Mouse (Mus musculus) intestine, embryonic 15.5 days (tissue): ENCODE data around the gene Gm20388. TPM values are rescaled to one million over a fixed set of nuclear protein-coding genes. Genes with fewer than 3 reads are reported as not detected.

ENCODE experiments used
- ATAC-seq: fragments of 200-750 bp; cut with Nextera tagmentation; 2 replicates; pipeline ENCODE4 v1.8.0; 2017; ENCODE audit warnings: moderate TSS enrichment, moderate library complexity
- H3K27ac ChIP-seq: fragments of 300-500 bp; sonication (generic); 2 replicates; pipeline ENCODE4 v1.5.1; 2015; ENCODE audit warnings: mild to moderate bottlenecking, inconsistent platforms
- H3K27me3 ChIP-seq: fragments of 300-500 bp; sonication (generic); replicated peaks from 2 replicates; pipeline ENCODE4 v1.6.1; 2015; ENCODE audit warnings: inconsistent platforms
- H3K36me3 ChIP-seq: fragments of 300-500 bp; sonication (generic); 2 replicates; pipeline ENCODE4 v1.6.1; 2015; ENCODE audit warnings: inconsistent platforms
- H3K4me1 ChIP-seq: fragments of 300-500 bp; sonication (generic); replicated peaks from 2 replicates; pipeline ENCODE4 v1.6.1; 2015; ENCODE audit warnings: inconsistent platforms
- H3K4me2 ChIP-seq: fragments of 300-500 bp; sonication (generic); replicated peaks from 2 replicates; pipeline ENCODE4 v1.6.1; 2015; ENCODE audit warnings: mild to moderate bottlenecking, inconsistent platforms
- H3K4me3 ChIP-seq: fragments of 300-500 bp; sonication (generic); replicated peaks from 2 replicates; pipeline ENCODE4 v1.5.1; 2015; ENCODE audit warnings: inconsistent platforms
- H3K9ac ChIP-seq: fragments of 300-500 bp; sonication (generic); 2 replicates; pipeline ENCODE4 v1.6.1; 2015; ENCODE audit warnings: inconsistent platforms
- H3K9me3 ChIP-seq: fragments of 300-500 bp; sonication (generic); 2 replicates; pipeline ENCODE4 v1.6.1; 2016; ENCODE audit warnings: inconsistent platforms
- WGBS: fragments of 180-500 bp; shearing (Covaris S2); methylation state at CpG from one replicate; pipeline ENCODE4 v1.1.7; 2015; 5-methylcytosine and 5-hydroxymethylcytosine counted together
- polyA plus RNA-seq: library from polyadenylated mRNA; unstranded; fragments of >200 nt; fragmentation: Nextera tagmentation; extraction: Ambion mirVana; gene quantifications from 2 replicates; pipeline ENCODE4 v1.2.1, GENCODE M21; 2015

Gene Gm20388
- polyA plus RNA-seq, 1 experiment from 2014 or later, result not detected

- ATAC-seq, result no peak
- peaks cover 11% of the 10 kb centered on the region for H3K4me1 ChIP-seq
- H3K36me3 ChIP-seq, result no peaks in the 10 kb centered on the region
- no peak overlapping the region for H3K27ac ChIP-seq
- 82% methylated on average over 2 of the region's 2 CpGs for WGBS
- no peak overlapping the region for H3K4me2 ChIP-seq
- no peak overlapping the region for H3K4me3 ChIP-seq
- H3K27me3 ChIP-seq, result 0 out of 2 replicates have a peak, but pooled peaks cover 3% of the 10 kb centered on the region
- H3K9me3 ChIP-seq, result no peaks in the 10 kb centered on the region
- no peak overlapping the region for H3K9ac ChIP-seq
These were observed 3417.9 kb downstream of the Gm20388 start for GRCm38 (mm10) chr8:123328552-123328951.

DNA sequence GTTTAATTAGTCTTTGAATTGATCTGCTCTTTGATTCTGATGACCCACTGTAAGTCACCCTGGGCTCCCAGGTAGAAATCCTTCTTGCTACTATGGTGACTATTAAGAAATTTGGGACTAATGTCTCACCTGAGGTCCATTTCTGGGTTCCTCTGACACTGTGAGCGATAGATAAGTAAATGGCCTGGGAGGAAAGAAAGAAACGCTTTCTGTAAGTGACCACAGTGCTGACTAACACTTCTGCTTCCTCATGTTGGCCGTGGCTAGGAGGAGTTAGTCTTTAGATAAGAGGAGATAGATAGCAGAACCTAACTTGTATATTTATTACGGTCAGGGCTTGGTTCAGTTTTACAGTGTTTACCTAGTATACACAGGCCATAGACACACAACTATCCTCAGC, 3418.7 kb downstream of the Gm20388 start:
- 0 out of 2 replicates have a peak, but pooled peaks cover 10% of the 10 kb centered on the region for H3K27me3 ChIP-seq
- no peaks in the 10 kb centered on the region for H3K9me3 ChIP-seq
- no peak overlapping the region for H3K4me3 ChIP-seq
- H3K27ac ChIP-seq, result no peak overlapping the region
- H3K4me1 ChIP-seq, result peaks cover 16% of the 10 kb centered on the region
- no peak overlapping the region for H3K4me2 ChIP-seq
- H3K36me3 ChIP-seq, result no peaks in the 10 kb centered on the region
- ATAC-seq, result no peak
- H3K9ac ChIP-seq, result no peak overlapping the region
- WGBS, result 55% methylated on average over 4 of the region's 4 CpGs

DNA sequence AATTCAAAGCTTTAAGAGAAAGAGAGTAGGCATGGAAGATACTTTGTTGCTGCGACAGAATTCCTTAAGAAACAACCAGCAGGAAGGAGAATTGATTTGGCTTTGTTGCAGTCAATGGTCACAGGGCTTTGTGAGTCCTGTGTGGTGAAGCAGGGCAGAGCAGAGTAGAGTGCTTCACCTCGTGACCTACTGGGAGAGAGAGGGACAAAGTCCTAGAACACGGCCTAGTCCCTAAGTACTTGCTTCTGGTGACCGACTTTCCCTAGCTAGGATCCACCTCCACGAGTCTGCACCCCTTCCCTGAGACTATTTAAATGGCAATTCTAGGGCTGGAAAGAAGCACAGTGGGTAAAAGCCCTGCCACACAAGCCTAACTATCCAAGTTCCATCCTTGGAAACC, 3419.3 kb downstream of the Gm20388 start:
- Histone ChIP-seq H3K4me1 (peaks cover 16% of the 10 kb centered on the region), H3K9ac (no peak overlapping the region), H3K36me3 (no peaks in the 10 kb centered on the region), H3K4me3 (no peak overlapping the region), H3K4me2 (no peak overlapping the region), H3K9me3 (no peaks in the 10 kb centered on the region), H3K27ac (no peak overlapping the region), H3K27me3 (0 out of 2 replicates have a peak, but pooled peaks cover 10% of the 10 kb centered on the region)
- ATAC-seq, result no peak
- 64% methylated on average over 5 of the region's 5 CpGs for WGBS

- no peak for ATAC-seq
- 76% methylated on average over 6 of the region's 6 CpGs for WGBS
- H3K27me3 ChIP-seq, result 0 out of 2 replicates have a peak, but pooled peaks cover 10% of the 10 kb centered on the region
These were observed 3420.1 kb downstream of the Gm20388 start for GRCm38 (mm10) chr8:123330701-123331100.

GRCm38 (mm10) chr8:123331301-123331700, 3420.7 kb downstream of the Gm20388 start:
- no peak for ATAC-seq
- Histone ChIP-seq H3K36me3 (no peaks in the 10 kb centered on the region), H3K4me3 (no peak overlapping the region), H3K9me3 (no peaks in the 10 kb centered on the region), H3K9ac (no peak overlapping the region), H3K4me1 (peaks cover 16% of the 10 kb centered on the region), H3K4me2 (no peak overlapping the region), H3K27me3 (0 out of 2 replicates have a peak, but pooled peaks cover 10% of the 10 kb centered on the region), H3K27ac (no peak overlapping the region)
- 75% methylated on average over 2 of the region's 2 CpGs for WGBS

More at GRCm38 (mm10) chr8:123330701-123331100, 3420.1 kb downstream of the Gm20388 start:
- no peak overlapping the region for H3K9ac ChIP-seq
- H3K4me2 ChIP-seq, result no peak overlapping the region
- no peak overlapping the region for H3K4me3 ChIP-seq
- H3K9me3 ChIP-seq, result no peaks in the 10 kb centered on the region
- H3K4me1 ChIP-seq, result peaks cover 16% of the 10 kb centered on the region
- H3K27ac ChIP-seq, result no peak overlapping the region
- no peaks in the 10 kb centered on the region for H3K36me3 ChIP-seq

DNA sequence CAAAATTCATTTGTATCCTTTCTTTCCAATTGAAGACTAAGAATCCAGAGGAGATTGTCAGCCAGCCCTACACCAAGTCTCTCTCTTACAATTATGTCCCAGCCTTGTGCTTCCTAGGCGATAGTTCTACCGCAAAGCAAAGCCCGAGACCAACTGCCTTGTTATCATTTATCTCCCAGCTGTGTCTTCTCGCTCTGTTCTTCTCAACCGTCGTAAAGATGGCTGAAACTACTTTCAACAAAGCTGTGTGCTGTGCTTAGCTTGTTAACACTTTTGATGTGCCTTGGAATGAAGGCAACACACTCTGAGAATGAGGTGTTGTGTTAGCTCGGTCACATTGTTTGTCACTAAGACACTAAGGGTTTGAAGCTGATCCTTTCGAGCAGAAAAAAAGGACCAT, 3421.2 kb downstream of the Gm20388 start:
- ATAC-seq, result no peak

GRCm38 (mm10) chr8:123332262-123333090, 3421.8 kb downstream of the Gm20388 start, which contains the start of gene Spire2:
Gene Spire2 (plus strand): TSS chr8:123332713.
- Histone ChIP-seq H3K27me3 (0 out of 2 replicates have a peak, but pooled peaks cover 10% of the 10 kb centered on the region), H3K4me3 (peak within 1 kb of the TSS; percentile 63), H3K27ac (0 out of 2 replicates have a peak within 1 kb of the TSS, but pooled peaks have one; percentile 2), H3K9ac (peak within 1 kb of the TSS; percentile 38), H3K4me2 (peak within 1 kb of the TSS; percentile 94), H3K9me3 (no peaks in the 10 kb centered on the region), H3K4me1 (peaks cover 18% of the 10 kb centered on the region), H3K36me3 (no peaks in the 10 kb centered on the region)
- under 1% methylated on average over 83 of the region's 85 CpGs for WGBS
- peak; percentile 89 for ATAC-seq

More for the DNA sequence above, 3421.2 kb downstream of the Gm20388 start:
- Histone ChIP-seq H3K9me3 (no peaks in the 10 kb centered on the region), H3K9ac (no peak overlapping the region), H3K36me3 (no peaks in the 10 kb centered on the region), H3K27me3 (0 out of 2 replicates have a peak, but pooled peaks cover 10% of the 10 kb centered on the region), H3K27ac (0 out of 2 replicates have a peak overlapping the region, but pooled peaks have one; percentile 2), H3K4me1 (peaks cover 16% of the 10 kb centered on the region), H3K4me3 (peak overlapping the region; percentile 63; the same call in 1 of the 2 replicates), H3K4me2 (peak overlapping the region; percentile 94)
- WGBS, result 22% methylated on average over 8 of the region's 8 CpGs

DNA sequence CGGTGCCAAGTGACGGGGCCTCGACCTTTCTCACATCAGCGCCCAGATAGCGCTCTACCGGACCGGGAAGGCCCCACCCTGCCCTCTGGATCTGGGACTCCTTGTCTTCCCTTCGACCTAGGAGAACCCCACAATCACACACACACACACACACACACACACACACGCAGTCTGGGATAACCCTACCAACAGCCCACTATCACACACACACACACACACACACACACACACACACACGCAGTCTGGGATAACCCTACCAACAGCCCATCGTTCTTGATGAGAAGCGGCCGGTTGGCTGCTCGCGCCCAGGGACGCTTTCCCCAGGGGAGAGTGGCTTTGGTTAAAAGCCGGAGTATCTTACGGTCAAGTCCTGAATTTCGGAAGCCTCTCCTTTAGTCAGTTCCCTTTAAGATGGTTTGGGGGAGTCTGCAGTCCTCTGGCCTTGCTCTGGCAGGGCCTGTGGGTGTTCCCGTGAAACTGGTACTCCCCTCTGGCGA, 3422.5 kb downstream of the Gm20388 start:
- no peak overlapping the region for H3K27ac ChIP-seq
- no peak; the same call in 1 of the 2 replicates for ATAC-seq

DNA sequence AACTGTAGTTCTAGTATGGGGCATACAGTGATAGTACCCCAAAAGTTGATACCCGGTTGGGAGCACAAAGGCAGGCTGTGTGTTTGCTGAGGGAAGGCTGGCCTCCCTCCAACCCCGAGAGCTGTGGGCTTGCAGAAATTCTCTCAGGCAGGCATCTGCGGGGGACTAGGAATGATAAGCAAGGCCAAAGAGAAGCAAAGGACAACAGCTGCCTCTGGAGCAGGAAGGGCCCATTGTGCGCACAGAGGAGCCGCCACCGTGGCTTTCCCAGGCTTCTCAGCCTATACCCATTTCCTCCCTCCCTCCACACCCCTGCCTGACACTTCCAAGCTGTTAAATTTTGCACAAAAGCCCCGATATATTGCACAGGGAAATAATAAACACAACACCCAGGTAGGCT, 3423.2 kb downstream of the Gm20388 start:
- Histone ChIP-seq H3K36me3 (no peaks in the 10 kb centered on the region), H3K4me2 (peak overlapping the region; percentile 20), H3K27me3 (0 out of 2 replicates have a peak, but pooled peaks cover 10% of the 10 kb centered on the region), H3K27ac (no peak overlapping the region), H3K9ac (no peak overlapping the region), H3K4me1 (peaks cover 19% of the 10 kb centered on the region), H3K9me3 (no peaks in the 10 kb centered on the region), H3K4me3 (no peak overlapping the region)
- 7% methylated on average over 7 of the region's 7 CpGs for WGBS
- no peak for ATAC-seq

More for the DNA sequence above, 3422.5 kb downstream of the Gm20388 start:
- Histone ChIP-seq H3K36me3 (no peaks in the 10 kb centered on the region), H3K4me2 (peak overlapping the region; percentile 94), H3K27me3 (0 out of 2 replicates have a peak, but pooled peaks cover 10% of the 10 kb centered on the region), H3K4me3 (peak overlapping the region; percentile 63), H3K9me3 (no peaks in the 10 kb centered on the region), H3K4me1 (peaks cover 19% of the 10 kb centered on the region), H3K9ac (peak overlapping the region; percentile 38)
- WGBS, result 10% methylated on average over 20 of the region's 21 CpGs

- H3K27me3 ChIP-seq, result 0 out of 2 replicates have a peak, but pooled peaks cover 10% of the 10 kb centered on the region
- no peak overlapping the region for H3K9ac ChIP-seq
- H3K9me3 ChIP-seq, result no peaks in the 10 kb centered on the region
- H3K4me2 ChIP-seq, result 0 out of 2 replicates have a peak overlapping the region, but pooled peaks have one; percentile 20
- no peak for ATAC-seq
- 3% methylated on average over 1 of the region's 1 CpGs for WGBS
- no peak overlapping the region for H3K27ac ChIP-seq
- H3K36me3 ChIP-seq, result no peaks in the 10 kb centered on the region
- no peak overlapping the region for H3K4me3 ChIP-seq
- peaks cover 19% of the 10 kb centered on the region for H3K4me1 ChIP-seq
These were observed 3423.8 kb downstream of the Gm20388 start for GRCm38 (mm10) chr8:123334467-123334866.

DNA sequence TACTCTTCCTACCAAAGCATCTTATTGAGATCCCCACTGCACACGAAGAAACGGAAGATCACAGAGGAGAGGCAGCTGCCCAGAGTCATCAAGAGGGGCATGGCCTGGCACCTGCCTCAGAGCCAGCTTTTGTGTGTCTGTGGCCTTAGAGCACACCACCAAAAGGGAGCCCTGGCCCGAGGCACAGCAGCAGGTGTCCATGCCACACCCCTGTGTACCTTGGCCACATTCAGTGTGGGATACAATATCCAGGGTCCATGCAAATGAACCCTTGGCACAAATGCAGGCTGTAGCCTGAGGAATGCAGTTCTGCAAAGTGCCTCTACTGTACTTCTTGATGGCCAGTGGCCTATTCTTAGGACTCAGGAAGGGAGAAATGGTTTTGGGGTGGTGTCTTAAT, 3426.8 kb downstream of the Gm20388 start:
- ATAC-seq, result no peak
- Histone ChIP-seq H3K36me3 (no peaks in the 10 kb centered on the region), H3K4me1 (peaks cover 17% of the 10 kb centered on the region), H3K4me2 (no peak overlapping the region), H3K4me3 (no peak overlapping the region), H3K9me3 (no peaks in the 10 kb centered on the region), H3K27ac (no peak overlapping the region), H3K27me3 (0 out of 2 replicates have a peak, but pooled peaks cover 10% of the 10 kb centered on the region), H3K9ac (no peak overlapping the region)
- WGBS, result 82% methylated on average over 3 of the region's 3 CpGs

DNA sequence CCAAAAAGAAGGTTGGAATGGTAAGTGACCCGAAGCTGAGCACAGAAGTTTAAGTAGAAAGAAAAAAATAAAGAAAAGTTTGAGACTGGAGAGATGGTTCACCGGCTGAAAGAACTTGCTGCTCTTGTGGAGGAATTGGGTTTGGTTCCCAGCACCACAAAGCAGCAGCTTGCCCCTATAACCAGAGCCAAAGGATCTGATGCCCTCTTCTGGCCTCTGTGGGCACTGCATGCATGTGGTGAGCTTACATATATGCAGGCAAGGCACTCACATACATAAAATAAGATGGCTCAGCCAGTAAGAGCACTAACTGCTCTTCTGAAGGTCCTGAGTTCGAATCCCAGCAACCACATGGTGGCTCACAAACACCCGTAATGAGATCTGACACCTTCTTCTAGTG, 3429.4 kb downstream of the Gm20388 start:
- H3K4me2 ChIP-seq, result no peak overlapping the region
- no peak overlapping the region for H3K9ac ChIP-seq
- no peaks in the 10 kb centered on the region for H3K9me3 ChIP-seq
- WGBS, result 92% methylated on average over 4 of the region's 4 CpGs
- no peak overlapping the region for H3K27ac ChIP-seq
- H3K4me3 ChIP-seq, result no peak overlapping the region
- no peak for ATAC-seq
- H3K4me1 ChIP-seq, result 0 out of 2 replicates have a peak, but pooled peaks cover 6% of the 10 kb centered on the region
- H3K36me3 ChIP-seq, result no peaks in the 10 kb centered on the region
- no peaks in the 10 kb centered on the region for H3K27me3 ChIP-seq
